In the genomic region with DNA sequence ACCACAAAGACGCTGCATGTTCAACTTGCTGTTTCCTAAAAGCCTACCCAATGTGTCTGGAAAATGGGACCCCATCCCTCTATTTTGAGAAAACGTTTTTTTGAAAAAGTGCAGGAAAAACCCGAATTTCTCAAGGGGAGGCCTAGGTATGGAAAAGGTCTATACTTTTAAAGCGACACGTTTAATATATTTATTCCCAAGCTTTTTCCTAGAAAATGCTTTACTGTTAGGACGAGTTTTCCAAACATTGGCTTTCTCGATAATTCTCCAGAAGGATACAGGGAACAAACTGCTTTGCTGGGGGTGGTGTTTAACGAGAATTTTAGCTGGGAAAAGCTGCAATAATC, we compare ENCODE assay signal across 11 mouse cellular contexts. TPM values are rescaled to one million over a fixed set of nuclear protein-coding genes. Genes with fewer than 3 reads are reported as not detected.
DNase-seq lines count a peak whose midpoint lies in the region; ATAC-seq and TF ChIP-seq lines count a peak whose summit lies in the region.
"Had no signal": no experiment of that assay in that cellular context is flagged by ENCODE, and none has a peak within 500 bp of the region (broad histone marks: within the 10 kb centered on the region; RNA-seq: fewer than 3 reads in every experiment).

No protein-coding gene starts in this region.

- no peaks in the 10 kb centered on the region for H3K9me3 ChIP-seq in heart, postnatal 0 days (replicated peaks; ENCODE audit: control insufficient read depth, low read length)
- H3K9me3 ChIP-seq in midbrain, embryonic 14.5 days (ENCODE audit: control insufficient read depth, low read length): no peaks in the 10 kb centered on the region
- H3K9me3 ChIP-seq in midbrain, embryonic 13.5 days: no peaks in the 10 kb centered on the region
- no peaks in the 10 kb centered on the region for H3K9me3 ChIP-seq in limb, embryonic 15.5 days
- no peaks in the 10 kb centered on the region for H3K9me3 ChIP-seq in forebrain, embryonic 12.5 days
- H3K9me3 ChIP-seq: midbrain, embryonic 15.5 days had no signal

- peaks cover 79% of the 10 kb centered on the region for H3K27me3 ChIP-seq in heart, postnatal 0 days (ENCODE audit: control insufficient read depth, insufficient read depth, low read length)
- H3K27me3 ChIP-seq in midbrain, embryonic 14.5 days (ENCODE audit: control insufficient read depth, insufficient read depth, low read length): peaks cover 88% of the 10 kb centered on the region
- H3K27me3 ChIP-seq in midbrain, embryonic 13.5 days: peaks cover 88% of the 10 kb centered on the region
- peaks cover 61% of the 10 kb centered on the region for H3K27me3 ChIP-seq in limb, embryonic 15.5 days
- H3K27me3 ChIP-seq in forebrain, embryonic 12.5 days: peaks cover 72% of the 10 kb centered on the region
- H3K27me3 ChIP-seq: CH12.LX had no signal

- H3K4me1 ChIP-seq in heart, postnatal 0 days (ENCODE audit: control insufficient read depth, insufficient read depth): no peaks in the 10 kb centered on the region; the same call in 1 of the 2 replicates
- H3K4me1 ChIP-seq in midbrain, embryonic 14.5 days (ENCODE audit: control insufficient read depth, insufficient read depth, low read length): no peaks in the 10 kb centered on the region
- H3K4me1 ChIP-seq in midbrain, embryonic 13.5 days (replicated peaks): no peaks in the 10 kb centered on the region
- H3K4me1 ChIP-seq in limb, embryonic 15.5 days: peaks cover 12% of the 10 kb centered on the region
- H3K4me1 ChIP-seq in forebrain, embryonic 12.5 days: no peaks in the 10 kb centered on the region
- H3K4me1 ChIP-seq: midbrain, embryonic 15.5 days had no signal

- no peak overlapping the region for H3K9ac ChIP-seq in heart, postnatal 0 days (replicated peaks; ENCODE audit: low read depth, low read length)
- no peak overlapping the region for H3K9ac ChIP-seq in midbrain, embryonic 14.5 days (replicated peaks; ENCODE audit: low read length)
- H3K9ac ChIP-seq in midbrain, embryonic 13.5 days (replicated peaks): no peak overlapping the region
- no peak overlapping the region for H3K9ac ChIP-seq in limb, embryonic 15.5 days
- H3K9ac ChIP-seq in forebrain, embryonic 12.5 days: no peak overlapping the region
- H3K9ac ChIP-seq: midbrain, embryonic 15.5 days had no signal

- peak overlapping the region; percentile 21 for H3K4me3 ChIP-seq in heart, postnatal 0 days (ENCODE audit: low read depth, low read length)
- no peak overlapping the region for H3K4me3 ChIP-seq in midbrain, embryonic 14.5 days (replicated peaks; ENCODE audit: low read depth, low read length)
- no peak overlapping the region for H3K4me3 ChIP-seq in midbrain, embryonic 13.5 days (replicated peaks)
- no peak overlapping the region for H3K4me3 ChIP-seq in limb, embryonic 15.5 days
- no peak overlapping the region for H3K4me3 ChIP-seq in forebrain, embryonic 12.5 days (replicated peaks)
- H3K4me3 ChIP-seq: midbrain, embryonic 15.5 days had no signal

- 16% methylated on average over 8 of the region's 8 CpGs for WGBS in heart, postnatal 0 days
- WGBS in midbrain, embryonic 14.5 days: 6% methylated on average over 8 of the region's 8 CpGs
- WGBS in midbrain, embryonic 13.5 days: 8% methylated on average over 8 of the region's 8 CpGs
- WGBS in limb, embryonic 15.5 days: 14% methylated on average over 8 of the region's 8 CpGs
- 9% methylated on average over 8 of the region's 8 CpGs for WGBS in forebrain, embryonic 12.5 days

- no peak for ATAC-seq in heart, postnatal 0 days (ENCODE audit: insufficient read depth, low read depth)
- no peak for ATAC-seq in midbrain, embryonic 14.5 days (ENCODE audit: low FRiP score, low TSS enrichment)
- no peak for ATAC-seq in midbrain, embryonic 13.5 days
- ATAC-seq in limb, embryonic 15.5 days (ENCODE audit: insufficient number of reproducible peaks, low FRiP score, low TSS enrichment, low read depth): no peak
- ATAC-seq in forebrain, embryonic 12.5 days (ENCODE audit: low FRiP score): no peak
- ATAC-seq: midbrain, embryonic 15.5 days had no signal

- TF ChIP-seq EP300 in heart, postnatal 0 days (IDR thresholded peaks at IDR 0.05; ENCODE audit: low read depth): no peak

- no peak overlapping the region for H3K27ac ChIP-seq in heart, postnatal 0 days (ENCODE audit: low read depth)
- H3K27ac ChIP-seq in midbrain, embryonic 14.5 days (replicated peaks; ENCODE audit: low read depth, low read length): no peak overlapping the region
- no peak overlapping the region for H3K27ac ChIP-seq in midbrain, embryonic 13.5 days
- no peak overlapping the region for H3K27ac ChIP-seq in limb, embryonic 15.5 days
- H3K27ac ChIP-seq in forebrain, embryonic 12.5 days: no peak overlapping the region
- H3K27ac ChIP-seq: midbrain, embryonic 15.5 days had no signal

- peak overlapping the region; percentile 36 for H3K4me2 ChIP-seq in heart, postnatal 0 days (ENCODE audit: low read depth, low read length)
- H3K4me2 ChIP-seq in midbrain, embryonic 14.5 days (ENCODE audit: low read length): no peak overlapping the region
- no peak overlapping the region for H3K4me2 ChIP-seq in midbrain, embryonic 13.5 days (replicated peaks)
- peak overlapping the region; percentile 37 for H3K4me2 ChIP-seq in limb, embryonic 15.5 days
- no peak overlapping the region for H3K4me2 ChIP-seq in forebrain, embryonic 12.5 days
- H3K4me2 ChIP-seq: midbrain, embryonic 15.5 days had no signal

- no peak for TF ChIP-seq CTCF in heart, postnatal 0 days (IDR thresholded peaks at IDR 0.05; ENCODE audit: low read depth)

- no peak for DNase-seq in heart, postnatal 0 days (ENCODE audit: low spot score)
- DNase-seq in heart, adult 8-10 months (ENCODE audit: low spot score): no peak
- peak; percentile 61 for DNase-seq in midbrain, embryonic 14.5 days
- no peak for DNase-seq in cerebellum, postnatal 36 days
- DNase-seq in cerebellum, adult 8-10 months: no peak
- DNase-seq: cerebellum, adult 9-10 months had no signal

- no peaks in the 10 kb centered on the region for H3K36me3 ChIP-seq in heart, postnatal 0 days (replicated peaks; ENCODE audit: control insufficient read depth, insufficient read depth, low read length)
- H3K36me3 ChIP-seq in midbrain, embryonic 14.5 days (ENCODE audit: control insufficient read depth, insufficient read depth, low read length): no peaks in the 10 kb centered on the region
- no peaks in the 10 kb centered on the region for H3K36me3 ChIP-seq in midbrain, embryonic 13.5 days
- no peaks in the 10 kb centered on the region for H3K36me3 ChIP-seq in limb, embryonic 15.5 days
- no peaks in the 10 kb centered on the region for H3K36me3 ChIP-seq in forebrain, embryonic 12.5 days (replicated peaks)
- H3K36me3 ChIP-seq: midbrain, embryonic 15.5 days had no signal

RNA-seq across cellular contexts. Expression of gene Skap2, which starts 6.8 kb away (rescaled TPM):
- total RNA-seq in heart, postnatal 0 days (2014; rRNA removed; ENCODE audit: low replicate concordance): 2.7 and 13.9 TPM in 2 replicates
- polyA plus RNA-seq in heart, postnatal 0 days (2015; fragmentation: Nextera tagmentation; extraction: Ambion mirVana): 9.2 and 10.7 TPM in 2 replicates
- total RNA-seq in heart, adult 8-10 months (2022): 10 to 100 TPM in 3 of 4 experiments, 1 to 10 TPM in 1; 8.8 to 12.2 (median 11.0) TPM
- polyA plus RNA-seq in midbrain, embryonic 14.5 days (2014; fragmentation: Nextera tagmentation; extraction: Ambion mirVana): 4.5 and 5.8 TPM in 2 replicates
- polyA plus RNA-seq in midbrain, embryonic 13.5 days (2015; fragmentation: Nextera tagmentation; extraction: Ambion mirVana): 5.3 and 5.4 TPM in 2 replicates
- 18.7 and 18.8 TPM in 2 replicates for polyA plus RNA-seq in limb, embryonic 15.5 days (2015; fragmentation: Nextera tagmentation; extraction: Ambion mirVana)
- 5.7 and 6.6 TPM in 2 replicates for polyA plus RNA-seq in forebrain, embryonic 12.5 days (2016; fragmentation: Nextera tagmentation; extraction: Ambion mirVana)

Comparison
In these comparisons a context has a peak if more than half of its experiments do, and no peak if none do; other contexts are left out.
1. H3K4me2 ChIP-seq: peak in heart, postnatal 0 days (single experiment) and limb, embryonic 15.5 days (single experiment); none in midbrain, embryonic 14.5 days (single experiment), midbrain, embryonic 13.5 days (single experiment) and forebrain, embryonic 12.5 days (single experiment).